Mouse (Mus musculus) T-helper 17 cell (primary cell): ENCODE results near the gene Slc7a7.

Experiments
- in situ Hi-C, 2 experiments: fragments of 300-600 bp; cut with MboI, MseI; formaldehyde crosslinking; loops; 1 replicate in 1 of 2; 2 replicates in 1 of 2; pipeline ENCODE4 v1.15.1; 2025; ENCODE audit warnings: high pct_unique_total_duplicates in 2 of 2

Slc7a7 gene

GRCm38 (mm10) chr14:54413877-54414700 lies 3.5 kb downstream of the Slc7a7 start:
- in situ Hi-C loops, result no loop called here

DNA sequence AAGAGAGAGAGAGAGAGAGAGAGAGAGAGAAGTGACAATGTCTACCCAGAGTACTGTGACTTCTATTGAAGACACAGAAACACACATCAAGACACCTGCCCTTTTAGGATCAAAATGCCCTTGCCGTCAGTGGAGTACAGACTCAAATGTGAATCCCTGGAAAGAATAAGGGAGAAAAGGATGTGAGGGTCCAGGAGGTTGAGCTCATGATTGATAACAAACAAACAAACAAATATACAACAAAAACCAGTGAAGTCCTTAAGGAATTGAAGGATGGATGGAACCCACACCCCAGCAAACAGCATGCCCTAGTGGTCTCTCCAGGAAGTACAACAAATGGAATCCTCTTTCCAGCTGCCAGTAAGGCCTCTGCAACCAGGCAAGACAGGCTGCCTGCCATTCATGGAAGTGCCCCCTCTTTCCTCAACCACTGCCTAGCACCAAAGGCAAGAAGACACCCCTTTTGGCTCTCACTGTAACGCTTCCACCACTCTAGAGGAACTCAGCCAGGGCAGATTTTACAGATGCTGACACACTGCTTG lies 4.9 kb downstream of the Slc7a7 start:
- in situ Hi-C loops, result no loop called here

DNA sequence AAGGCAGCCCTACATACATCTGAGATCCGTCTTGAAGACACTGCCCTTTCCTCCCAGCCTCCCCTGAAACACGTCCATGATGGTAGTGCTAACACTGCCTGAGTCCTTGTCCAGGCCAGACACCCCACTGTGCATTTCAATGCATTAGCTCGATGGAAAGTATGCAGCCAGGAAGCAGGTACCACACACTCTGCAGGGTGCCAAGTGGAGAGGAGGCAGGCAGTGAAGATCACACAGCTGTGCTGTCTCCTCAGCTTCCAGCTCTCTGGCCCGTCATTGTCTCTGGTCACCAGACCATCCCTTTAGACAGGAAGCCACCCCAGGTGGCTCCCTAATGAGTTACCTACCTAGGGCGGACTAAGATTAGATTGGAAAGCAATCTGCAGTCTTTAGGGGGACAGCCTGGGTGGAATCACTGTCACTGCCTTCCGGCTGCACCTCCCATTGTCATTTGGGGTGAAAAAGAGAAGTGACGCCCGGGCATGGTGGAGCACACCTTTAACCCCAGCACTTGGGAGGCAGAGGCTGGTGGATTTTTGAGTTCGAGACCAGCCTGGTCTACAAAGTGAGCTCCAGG lies 5.5 kb downstream of the Slc7a7 start:
- in situ Hi-C loops, result no loop called here

- in situ Hi-C loops, result no loop called here
These were observed 7.4 kb downstream of the Slc7a7 start for GRCm38 (mm10) chr14:54409980-54410810.

- in situ Hi-C loops, result no loop called here
These were observed 8.4 kb downstream of the Slc7a7 start for GRCm38 (mm10) chr14:54409057-54409645.

GRCm38 (mm10) chr14:54408336-54409056 lies 9.1 kb downstream of the Slc7a7 start:
- in situ Hi-C loops, result no loop called here

DNA sequence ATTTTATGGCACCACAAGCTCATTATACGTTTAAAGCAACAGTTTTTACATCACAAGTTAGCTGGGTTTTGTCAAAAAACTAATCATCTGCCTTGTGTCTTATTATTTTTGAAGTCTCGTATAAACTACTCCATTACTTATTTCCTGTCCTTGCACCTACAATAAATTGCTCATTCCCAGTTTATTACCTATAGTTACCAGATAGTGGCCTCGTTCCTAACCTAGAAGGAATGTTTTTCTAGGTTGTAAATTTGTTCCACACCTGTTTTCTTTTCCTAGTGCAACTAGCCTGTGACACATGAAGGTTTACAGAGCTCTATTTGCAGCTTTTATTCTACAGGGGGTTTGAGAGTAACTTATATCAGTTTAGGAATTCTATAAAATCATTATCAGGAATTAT lies 15.9 kb downstream of the Slc7a7 start:
- in situ Hi-C loops, result loop anchor here in 1 of 2 experiments (5.0 kb wide), 1 partner anchor 74 kb away; no protein-coding TSS in a partner anchor

GRCm38 (mm10) chr14:54398921-54399382 lies 18.6 kb downstream of the Slc7a7 start:
- in situ Hi-C loops, result no loop called here

DNA sequence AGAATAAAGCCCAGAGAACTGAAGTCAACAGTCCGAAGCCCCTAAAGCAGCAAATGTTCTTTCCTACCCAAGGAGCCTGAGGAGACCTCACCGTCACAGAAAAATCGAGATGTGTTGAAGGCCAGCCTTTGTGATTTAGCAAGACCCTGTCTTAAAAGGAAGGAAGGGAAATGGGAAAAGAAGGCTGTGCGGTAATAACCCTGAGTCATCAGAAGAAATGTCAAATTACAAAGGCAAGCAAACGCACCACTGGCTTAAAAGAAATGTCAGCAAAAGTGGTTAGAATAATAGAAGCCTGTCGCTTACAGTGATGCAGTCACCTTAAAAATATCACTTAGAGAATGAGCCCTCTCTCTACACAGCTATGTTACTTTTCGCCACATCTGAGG lies 19.1 kb downstream of the Slc7a7 start:
- in situ Hi-C loops, result no loop called here

DNA sequence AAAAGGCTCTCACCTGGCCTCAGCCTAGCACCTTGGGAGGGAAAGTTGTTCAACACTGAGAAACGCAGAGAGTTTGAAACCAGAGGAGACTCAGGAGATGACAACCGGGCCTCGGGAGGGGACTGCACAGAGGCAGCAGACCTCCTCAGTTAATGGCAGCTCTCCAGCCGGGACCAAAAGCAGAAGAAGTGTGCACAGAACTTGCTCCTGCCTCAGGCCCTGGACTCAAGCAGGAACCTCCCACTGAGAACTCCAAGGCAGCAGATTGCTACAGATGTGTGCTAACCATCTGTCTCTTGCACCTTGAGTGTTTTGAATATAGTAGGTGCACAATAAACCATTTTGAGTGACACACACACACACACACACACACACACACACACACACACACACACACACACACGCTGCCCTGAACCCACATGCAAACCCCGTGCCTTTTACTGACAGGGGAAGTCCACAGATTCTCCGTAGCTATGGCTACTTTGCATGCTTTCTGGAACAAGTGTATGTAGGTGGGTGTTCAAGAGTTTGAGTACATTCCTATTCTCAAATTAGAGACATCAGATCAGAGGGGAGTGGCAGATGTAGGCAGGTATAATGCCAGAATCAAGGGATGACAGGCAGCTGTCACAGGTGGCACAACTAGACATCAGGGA lies 19.6 kb downstream of the Slc7a7 start:
- in situ Hi-C loops, result no loop called here

DNA sequence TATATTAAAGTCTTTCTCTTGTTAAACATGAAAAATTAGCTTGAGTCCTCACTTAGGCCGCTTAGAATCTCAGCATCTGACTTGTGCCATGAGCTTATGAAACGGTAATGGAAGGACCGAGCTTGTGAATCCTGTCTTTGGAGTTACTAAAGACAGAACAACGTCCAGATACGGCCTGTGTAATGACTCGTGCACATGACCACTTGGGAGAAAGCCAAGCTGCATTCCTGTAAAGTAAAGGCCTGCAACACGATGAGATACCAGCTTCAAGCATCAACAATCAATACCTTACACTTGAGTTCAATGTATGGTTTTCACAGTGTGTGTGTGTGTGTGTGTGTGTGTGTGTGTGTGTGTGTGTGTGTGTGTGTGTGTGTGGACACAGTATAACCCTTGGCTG lies 20.9 kb downstream of the Slc7a7 start:
- in situ Hi-C loops, result no loop called here

GRCm38 (mm10) chr14:54394309-54394708 lies 23.3 kb downstream of the Slc7a7 start:
- in situ Hi-C loops, result no loop called here

DNA sequence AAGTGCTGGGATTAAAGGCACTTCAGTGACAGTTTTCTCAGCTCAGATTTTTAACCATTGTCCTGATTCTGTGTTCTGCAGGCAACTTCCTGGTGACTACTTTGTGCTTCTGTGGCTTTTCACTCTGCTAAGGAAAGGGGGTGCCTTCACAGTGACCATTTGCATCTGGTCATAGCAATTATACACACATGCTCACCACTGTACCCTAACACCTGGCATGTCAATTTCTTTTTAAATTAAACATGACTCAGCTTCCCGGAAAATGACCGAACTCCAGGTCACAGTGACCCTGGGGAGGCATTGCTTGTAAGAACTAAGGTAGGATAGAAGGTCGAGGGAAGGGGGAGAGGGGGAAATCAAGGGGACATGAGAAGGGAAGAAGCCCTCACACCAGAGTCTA lies 23.8 kb downstream of the Slc7a7 start:
- in situ Hi-C loops, result no loop called here

- in situ Hi-C loops, result no loop called here
These were observed 26.7 kb downstream of the Slc7a7 start for GRCm38 (mm10) chr14:54390843-54391242.

DNA sequence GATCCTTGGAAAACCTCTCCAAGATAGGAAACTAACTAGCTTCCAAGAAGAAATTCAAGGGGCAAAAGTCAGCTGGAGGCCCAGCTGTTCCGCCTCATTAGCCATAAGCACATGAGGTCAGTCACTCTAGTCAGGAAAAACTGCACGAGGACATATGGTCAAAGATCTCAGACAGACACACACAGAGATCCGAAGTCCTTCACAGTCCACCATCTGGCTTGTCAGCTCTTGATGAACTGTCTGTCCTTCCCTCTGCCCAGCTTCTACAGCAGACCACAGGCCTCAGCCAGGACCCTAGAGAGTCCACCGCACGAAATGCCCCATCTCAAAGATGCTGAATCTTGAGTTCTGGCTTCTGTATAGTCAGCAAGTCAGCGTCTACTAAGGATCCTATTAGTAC lies 30.0 kb downstream of the Slc7a7 start:
- in situ Hi-C loops, result loop anchor here in 1 of 2 experiments (10.0 kb wide), 1 partner anchor 63 kb away; no protein-coding TSS in a partner anchor

DNA sequence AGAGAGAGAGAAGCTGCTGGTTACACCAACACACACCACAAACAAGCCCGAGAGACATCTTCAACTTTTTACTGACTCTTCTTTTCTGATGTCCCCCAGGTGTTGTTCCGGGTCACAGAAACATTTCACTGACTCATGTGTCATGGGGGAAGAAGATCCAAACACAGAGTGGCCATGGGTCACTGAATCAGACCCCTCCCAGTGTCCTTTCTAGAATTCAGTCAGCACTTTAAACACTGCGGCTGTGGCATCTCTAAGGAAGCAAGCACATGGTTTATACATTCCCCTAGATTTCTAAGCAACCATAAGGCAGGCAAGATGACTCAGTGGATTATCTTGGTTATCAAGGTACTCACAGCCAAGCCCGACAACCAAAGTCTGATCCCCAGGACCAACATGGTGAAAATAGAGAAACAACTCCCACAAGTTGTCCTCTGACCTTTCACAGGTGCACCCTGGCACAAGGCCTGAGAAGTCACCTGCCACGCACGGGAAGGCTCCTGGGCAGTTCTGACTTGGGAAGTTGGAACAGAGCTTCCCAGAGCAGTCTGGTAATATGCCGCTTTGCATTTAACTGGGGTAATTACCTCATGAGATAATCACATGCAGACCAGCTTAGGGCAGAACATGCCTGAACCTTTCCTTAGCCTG lies 31.5 kb downstream of the Slc7a7 start:
- in situ Hi-C loops, result loop anchor here in 1 of 2 experiments (10.0 kb wide), 1 partner anchor 61 kb away; no protein-coding TSS in a partner anchor

DNA sequence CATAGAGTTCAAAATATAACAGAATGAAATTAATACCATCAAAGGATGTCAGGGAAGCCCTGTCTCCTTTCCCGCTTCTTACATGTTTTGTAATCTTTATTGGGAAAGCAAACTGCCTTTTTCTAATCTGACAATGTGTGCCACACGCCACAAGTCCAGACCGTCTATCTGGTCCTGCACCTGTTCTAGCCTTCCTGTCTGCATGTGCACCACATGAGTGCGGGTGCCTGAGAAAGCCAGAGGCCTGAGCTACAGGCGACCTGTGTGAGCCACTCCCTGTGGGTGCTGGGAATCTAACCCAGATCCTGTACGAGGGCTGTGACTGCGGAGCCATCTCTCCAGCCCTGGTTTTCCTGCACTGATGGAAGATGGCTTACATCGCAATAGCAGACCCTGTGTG lies 33.2 kb downstream of the Slc7a7 start:
- in situ Hi-C loops, result loop anchor here in 1 of 2 experiments (10.0 kb wide), 1 partner anchor 60 kb away; no protein-coding TSS in a partner anchor

DNA sequence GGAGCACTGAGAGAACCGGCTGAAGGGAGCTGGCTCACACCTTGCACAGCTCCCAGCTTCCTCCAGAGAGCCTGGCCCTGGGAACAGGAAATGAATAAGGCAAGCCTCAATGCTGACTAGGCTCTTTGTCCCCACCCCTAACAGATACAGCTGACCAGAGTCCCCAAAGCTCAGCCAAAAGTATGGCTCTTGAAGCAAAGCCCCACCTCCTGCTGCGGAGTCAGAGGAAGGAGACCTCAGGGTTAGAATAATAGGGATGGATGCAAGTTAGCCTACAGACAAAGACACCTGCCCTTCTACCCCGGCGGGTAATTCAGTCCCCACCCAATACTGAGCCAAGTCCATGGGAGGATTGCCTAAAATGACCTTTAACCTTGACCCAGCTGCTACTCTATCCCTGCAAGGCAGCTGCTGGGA lies 34.2 kb downstream of the Slc7a7 start:
- in situ Hi-C loops, result loop anchor here in 1 of 2 experiments (10.0 kb wide), 1 partner anchor 59 kb away; no protein-coding TSS in a partner anchor

- in situ Hi-C loops, result loop anchor here in 1 of 2 experiments (10.0 kb wide), 1 partner anchor 58 kb away; no protein-coding TSS in a partner anchor
These were observed 34.9 kb downstream of the Slc7a7 start for GRCm38 (mm10) chr14:54382641-54383040.
